Mouse (Mus musculus): Measurements from ENCODE around the gene Rap1gap. TPM values are rescaled to one million over a fixed set of nuclear protein-coding genes. Genes with fewer than 3 reads are reported as not detected.

The Rap1gap gene
- total RNA-seq (2018; cell fraction: chromatin; rRNA removed): 10 to 100 TPM in 11 of 26 experiments, 1 to 10 TPM in 15; 3.1 to 21.0 (median 9.5) TPM
- 1 to 10 TPM in 25 of 26 experiments, under 1 TPM in 1; 0.81 to 3.8 (median 1.6) TPM for total RNA-seq (2018; cell fraction: cytosol; rRNA removed)
- total RNA-seq (2018; cell fraction: nucleus; rRNA removed): 10 to 100 TPM in 11 of 26 experiments, 1 to 10 TPM in 15; 2.8 to 17.7 (median 9.5) TPM
- polyA plus RNA-seq (2018): 0.75 to 3.4 TPM (median 1.3 TPM) in 3 replicates

GRCm38 (mm10) chr4:137664433-137664979 lies at the start of gene Rap1gap:
Rap1gap (plus strand) TSS chr4:137664726.
- Histone ChIP-seq H3K79me2 (ENCODE audit: inconsistent target) (no peaks in the 10 kb centered on the region), H3K4me3 (ENCODE audit: inconsistent target) (no peak within 1 kb of the TSS), H3K27ac (no peak within 1 kb of the TSS), H3K36me3 (ENCODE audit: inconsistent target) (no peaks in the 10 kb centered on the region)
- WGBS (ENCODE audit: missing documents): 3% methylated on average over 35 of the region's 44 CpGs

- Histone ChIP-seq H3K4me3 (ENCODE audit: inconsistent target) (no peak overlapping the region), H3K27ac (no peak overlapping the region), H3K79me2 (ENCODE audit: inconsistent target) (no peaks in the 10 kb centered on the region), H3K36me3 (ENCODE audit: inconsistent target) (peaks cover 80% of the 10 kb centered on the region)
- WGBS (ENCODE audit: missing documents): 96% methylated on average over 8 of the region's 8 CpGs
Observed at GRCm38 (mm10) chr4:137622847-137623246, 41.7 kb upstream of the Rap1gap start.

GRCm38 (mm10) chr4:137627476-137628235 lies 36.9 kb upstream of the Rap1gap start:
- no peak overlapping the region for H3K4me3 ChIP-seq (ENCODE audit: inconsistent target)
- H3K79me2 ChIP-seq (ENCODE audit: inconsistent target): no peaks in the 10 kb centered on the region
- peaks cover 62% of the 10 kb centered on the region for H3K36me3 ChIP-seq (ENCODE audit: inconsistent target)
- WGBS (ENCODE audit: missing documents): 91% methylated on average over 7 of the region's 8 CpGs
- H3K27ac ChIP-seq: no peak overlapping the region

GRCm38 (mm10) chr4:137628400-137628799 lies 36.1 kb upstream of the Rap1gap start:
- no peaks in the 10 kb centered on the region for H3K79me2 ChIP-seq (ENCODE audit: inconsistent target)
- H3K4me3 ChIP-seq (ENCODE audit: inconsistent target): no peak overlapping the region
- no peak overlapping the region for H3K27ac ChIP-seq
- H3K36me3 ChIP-seq (ENCODE audit: inconsistent target): peaks cover 62% of the 10 kb centered on the region
- WGBS (ENCODE audit: missing documents): 83% methylated on average over 6 of the region's 6 CpGs

DNA sequence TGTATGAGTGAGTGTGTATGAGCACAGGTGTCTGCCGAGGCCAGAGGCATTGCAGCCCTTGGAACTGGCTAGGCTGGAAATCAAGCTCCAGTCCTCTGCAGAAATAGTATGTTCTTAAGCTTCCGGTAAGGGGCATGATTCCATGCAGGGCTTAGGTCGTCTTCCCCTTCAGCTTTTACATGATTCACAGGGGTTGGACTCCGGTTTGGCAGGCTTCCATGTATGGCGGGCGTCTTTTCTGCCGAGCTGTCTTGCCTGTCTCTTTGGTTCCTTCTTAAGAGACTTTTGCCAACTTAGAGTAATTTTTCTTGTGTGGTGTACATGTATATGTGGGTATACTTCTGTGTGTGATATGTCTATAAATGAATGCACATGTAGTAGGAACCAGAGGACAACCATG lies 35.2 kb upstream of the Rap1gap start:
- 77% methylated on average over 7 of the region's 7 CpGs for WGBS (ENCODE audit: missing documents)
- H3K36me3 ChIP-seq (ENCODE audit: inconsistent target): peaks cover 62% of the 10 kb centered on the region
- no peaks in the 10 kb centered on the region for H3K79me2 ChIP-seq (ENCODE audit: inconsistent target)
- H3K27ac ChIP-seq: peak overlapping the region; percentile 15; the same call in 1 of the 2 replicates
- H3K4me3 ChIP-seq (ENCODE audit: inconsistent target): no peak overlapping the region

- Histone ChIP-seq H3K4me3 (ENCODE audit: inconsistent target) (no peak overlapping the region), H3K79me2 (ENCODE audit: inconsistent target) (no peaks in the 10 kb centered on the region), H3K27ac (no peak overlapping the region), H3K36me3 (ENCODE audit: inconsistent target) (peaks cover 62% of the 10 kb centered on the region)
- 87% methylated on average over 2 of the region's 2 CpGs for WGBS (ENCODE audit: missing documents)
Observed at GRCm38 (mm10) chr4:137630153-137630552, 34.4 kb upstream of the Rap1gap start.

- no peak overlapping the region for H3K4me3 ChIP-seq (ENCODE audit: inconsistent target)
- 88% methylated on average over 3 of the region's 3 CpGs for WGBS (ENCODE audit: missing documents)
- no peaks in the 10 kb centered on the region for H3K79me2 ChIP-seq (ENCODE audit: inconsistent target)
- no peak overlapping the region for H3K27ac ChIP-seq
- peaks cover 63% of the 10 kb centered on the region for H3K36me3 ChIP-seq (ENCODE audit: inconsistent target)
Observed at GRCm38 (mm10) chr4:137631596-137631995, 32.9 kb upstream of the Rap1gap start.

DNA sequence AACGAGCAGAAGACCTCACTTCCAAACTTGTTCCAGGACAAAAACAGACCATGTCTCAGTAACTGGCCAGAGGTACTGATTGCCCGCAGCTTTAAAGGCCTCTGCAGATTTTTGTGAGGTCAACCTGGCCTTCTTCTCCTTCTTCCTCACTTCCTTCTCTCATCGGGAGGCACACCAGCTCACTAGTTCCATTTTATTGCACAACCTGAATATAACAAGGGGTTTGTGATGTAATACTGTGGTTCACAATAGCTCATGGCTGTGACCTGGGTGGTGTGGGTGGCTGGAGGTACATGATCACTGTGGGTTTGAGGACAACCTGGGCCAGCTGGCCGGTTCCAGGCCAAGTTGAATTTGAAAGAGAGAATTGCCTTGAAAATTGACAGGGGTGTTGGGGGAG lies 31.1 kb upstream of the Rap1gap start:
- 33% methylated on average over 4 of the region's 4 CpGs for WGBS (ENCODE audit: missing documents)
- Histone ChIP-seq H3K36me3 (ENCODE audit: inconsistent target) (peaks cover 76% of the 10 kb centered on the region), H3K79me2 (ENCODE audit: inconsistent target) (no peaks in the 10 kb centered on the region), H3K4me3 (ENCODE audit: inconsistent target) (no peak overlapping the region), H3K27ac (no peak overlapping the region)

- peaks cover 91% of the 10 kb centered on the region for H3K36me3 ChIP-seq (ENCODE audit: inconsistent target)
- H3K4me3 ChIP-seq (ENCODE audit: inconsistent target): no peak overlapping the region
- H3K27ac ChIP-seq: no peak overlapping the region
- WGBS (ENCODE audit: missing documents): 94% methylated on average over 3 of the region's 3 CpGs
- no peaks in the 10 kb centered on the region; the same call in 1 of the 2 replicates for H3K79me2 ChIP-seq (ENCODE audit: inconsistent target)
Observed at GRCm38 (mm10) chr4:137636597-137636996, 27.9 kb upstream of the Rap1gap start.

DNA sequence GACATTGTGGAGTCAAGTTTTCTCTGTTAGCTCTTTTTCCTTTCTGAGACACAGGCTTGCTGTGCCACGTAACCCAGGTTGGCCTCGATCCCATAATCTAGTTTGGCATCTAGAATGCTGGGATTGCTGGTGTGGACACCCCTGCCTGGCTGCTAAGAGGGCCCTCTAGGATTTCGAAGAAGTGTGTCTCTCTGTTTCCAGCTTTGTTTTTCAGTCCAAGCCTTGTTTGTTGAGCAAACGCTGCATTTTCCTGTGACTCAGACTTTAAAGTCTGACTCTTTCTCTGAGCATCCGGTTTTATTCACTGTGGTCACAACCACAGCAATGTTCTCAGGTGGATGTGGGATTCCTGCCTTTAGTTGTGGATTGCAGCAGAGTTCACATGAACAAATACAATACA lies 23.0 kb upstream of the Rap1gap start:
- 24% methylated on average over 5 of the region's 5 CpGs for WGBS (ENCODE audit: missing documents)
- H3K27ac ChIP-seq: 0 out of 2 replicates have a peak overlapping the region, but pooled peaks have one; percentile 15

GRCm38 (mm10) chr4:137642101-137642500 lies 22.4 kb upstream of the Rap1gap start:
- H3K79me2 ChIP-seq (ENCODE audit: inconsistent target): no peaks in the 10 kb centered on the region; the same call in 1 of the 2 replicates
- H3K27ac ChIP-seq: peak overlapping the region; percentile 24
- no peak overlapping the region for H3K4me3 ChIP-seq (ENCODE audit: inconsistent target)
- H3K36me3 ChIP-seq (ENCODE audit: inconsistent target): peaks cover 73% of the 10 kb centered on the region
- 81% methylated on average over 2 of the region's 2 CpGs for WGBS (ENCODE audit: missing documents)

More for the DNA sequence above, 23.0 kb upstream of the Rap1gap start:
- H3K4me3 ChIP-seq (ENCODE audit: inconsistent target): no peak overlapping the region
- H3K79me2 ChIP-seq (ENCODE audit: inconsistent target): no peaks in the 10 kb centered on the region; the same call in 1 of the 2 replicates
- H3K36me3 ChIP-seq (ENCODE audit: inconsistent target): peaks cover 73% of the 10 kb centered on the region

GRCm38 (mm10) chr4:137643459-137643858 lies 21.1 kb upstream of the Rap1gap start:
- 83% methylated on average over 2 of the region's 2 CpGs for WGBS (ENCODE audit: missing documents)
- Histone ChIP-seq H3K79me2 (ENCODE audit: inconsistent target) (no peaks in the 10 kb centered on the region; the same call in 1 of the 2 replicates), H3K4me3 (ENCODE audit: inconsistent target) (no peak overlapping the region), H3K36me3 (ENCODE audit: inconsistent target) (peaks cover 71% of the 10 kb centered on the region), H3K27ac (peak overlapping the region; percentile 28)

DNA sequence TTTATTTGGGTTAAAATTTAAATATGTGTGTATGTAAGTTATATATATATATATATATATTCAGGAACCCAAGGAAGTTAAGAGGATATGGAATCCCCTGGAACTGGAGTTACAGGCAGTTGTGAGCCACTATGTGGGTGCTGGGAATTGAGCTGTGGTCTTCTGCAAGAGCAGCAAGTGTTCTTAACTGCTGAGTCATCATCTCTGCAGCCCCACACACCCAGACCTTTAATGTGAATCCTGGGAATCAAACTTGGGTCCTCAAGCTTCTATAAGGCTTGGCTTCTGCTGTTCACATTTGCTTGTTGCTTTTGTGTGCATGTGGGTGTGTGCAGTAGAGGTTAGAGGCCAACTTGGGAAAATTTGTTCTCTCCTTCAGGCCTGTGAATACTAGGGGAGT lies 18.3 kb upstream of the Rap1gap start:
- Histone ChIP-seq H3K36me3 (ENCODE audit: inconsistent target) (peaks cover 72% of the 10 kb centered on the region), H3K79me2 (ENCODE audit: inconsistent target) (no peaks in the 10 kb centered on the region; the same call in 1 of the 2 replicates), H3K27ac (no peak overlapping the region), H3K4me3 (ENCODE audit: inconsistent target) (no peak overlapping the region)

GRCm38 (mm10) chr4:137647648-137648047 lies 16.9 kb upstream of the Rap1gap start:
- Histone ChIP-seq H3K4me3 (ENCODE audit: inconsistent target) (no peak overlapping the region), H3K27ac (no peak overlapping the region), H3K79me2 (ENCODE audit: inconsistent target) (no peaks in the 10 kb centered on the region), H3K36me3 (ENCODE audit: inconsistent target) (peaks cover 84% of the 10 kb centered on the region)
- 91% methylated on average over 6 of the region's 6 CpGs for WGBS (ENCODE audit: missing documents)

GRCm38 (mm10) chr4:137648230-137648629 lies 16.3 kb upstream of the Rap1gap start:
- H3K27ac ChIP-seq: no peak overlapping the region
- WGBS (ENCODE audit: missing documents): 96% methylated on average over 9 of the region's 9 CpGs
- no peaks in the 10 kb centered on the region for H3K79me2 ChIP-seq (ENCODE audit: inconsistent target)
- no peak overlapping the region for H3K4me3 ChIP-seq (ENCODE audit: inconsistent target)
- peaks cover 90% of the 10 kb centered on the region for H3K36me3 ChIP-seq (ENCODE audit: inconsistent target)
